Mouse (Mus musculus): Measurements from ENCODE around the gene Gpm6a. TPM values are rescaled to one million over a fixed set of nuclear protein-coding genes. Genes with fewer than 3 reads are reported as not detected.

Gpm6a gene
- polyA plus RNA-seq, 1 experiment from 2014 or later: 651 TPM

DNA sequence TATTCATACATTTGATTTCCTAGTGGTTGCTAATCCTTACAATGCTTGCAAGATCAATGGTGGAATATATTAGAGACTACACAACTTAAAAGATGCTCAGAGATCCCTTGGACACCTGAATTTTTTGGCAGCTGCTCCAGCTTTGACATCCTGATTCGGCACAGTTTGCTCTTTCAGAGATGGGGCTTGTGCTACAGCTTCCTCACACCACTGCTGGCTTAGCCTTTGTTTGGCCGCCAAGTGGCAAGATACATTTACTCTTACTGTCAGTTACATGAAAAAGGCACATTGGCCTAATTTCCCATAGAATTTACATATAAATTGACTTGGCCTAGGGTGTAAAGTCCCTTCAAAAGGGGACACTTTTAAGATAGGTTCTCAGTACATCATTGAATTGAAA lies 32.1 kb downstream of the Gpm6a start:
- Histone ChIP-seq H3K4me2 (ENCODE audit: low read length) (no peak overlapping the region), H3K36me3 (ENCODE audit: control insufficient read depth, insufficient read depth, low read length) (no peaks in the 10 kb centered on the region), H3K27me3 (ENCODE audit: control insufficient read depth, insufficient read depth, low read length) (no peaks in the 10 kb centered on the region), H3K9ac (replicated peaks; ENCODE audit: low read length) (no peak overlapping the region), H3K9me3 (ENCODE audit: control insufficient read depth, low read length) (no peaks in the 10 kb centered on the region), H3K4me1 (ENCODE audit: control insufficient read depth, insufficient read depth, low read length) (peaks cover 15% of the 10 kb centered on the region), H3K4me3 (replicated peaks; ENCODE audit: low read depth, low read length) (no peak overlapping the region), H3K27ac (replicated peaks; ENCODE audit: low read depth, low read length) (no peak overlapping the region)
- DNase-seq (peak; percentile 26), ATAC-seq (ENCODE audit: low FRiP score, low TSS enrichment) (0 out of 2 replicates have a peak, but pooled peaks have one; percentile 27)
- 28% methylated on average over 2 of the region's 2 CpGs for WGBS

DNA sequence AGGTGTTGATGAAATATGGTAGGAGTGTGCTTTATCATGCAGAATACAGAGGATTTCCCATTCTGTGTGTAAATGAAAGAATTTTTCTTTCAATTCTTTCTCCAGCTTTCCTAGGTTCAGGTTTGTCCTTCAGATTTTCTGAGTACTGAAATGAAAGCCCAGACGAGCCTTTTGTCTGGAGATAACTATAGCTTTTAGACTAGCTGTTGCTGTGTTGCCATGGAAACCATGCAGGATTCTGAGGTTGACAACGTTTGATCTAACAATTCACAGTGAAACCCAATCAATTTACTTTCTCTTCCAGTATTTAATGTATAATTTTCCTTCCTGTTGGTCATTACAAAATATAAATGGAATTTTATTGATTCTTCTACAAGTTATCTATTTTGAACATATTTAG lies 34.5 kb downstream of the Gpm6a start:
- no peaks in the 10 kb centered on the region for H3K9me3 ChIP-seq (ENCODE audit: control insufficient read depth, low read length)
- H3K36me3 ChIP-seq (ENCODE audit: control insufficient read depth, insufficient read depth, low read length): no peaks in the 10 kb centered on the region
- ATAC-seq (ENCODE audit: low FRiP score, low TSS enrichment) (no peak), DNase-seq (peak; percentile 89)
- peak overlapping the region; percentile 5; the same call in 1 of the 2 replicates for H3K27ac ChIP-seq (replicated peaks; ENCODE audit: low read depth, low read length)
- WGBS: 0% methylated on average over 2 of the region's 2 CpGs
- no peaks in the 10 kb centered on the region for H3K27me3 ChIP-seq (ENCODE audit: control insufficient read depth, insufficient read depth, low read length)
- no peak overlapping the region for H3K4me3 ChIP-seq (replicated peaks; ENCODE audit: low read depth, low read length)
- H3K4me1 ChIP-seq (ENCODE audit: control insufficient read depth, insufficient read depth, low read length): peaks cover 15% of the 10 kb centered on the region
- peak overlapping the region; percentile 3; the same call in 1 of the 2 replicates for H3K4me2 ChIP-seq (ENCODE audit: low read length)
- H3K9ac ChIP-seq (replicated peaks; ENCODE audit: low read length): no peak overlapping the region

DNA sequence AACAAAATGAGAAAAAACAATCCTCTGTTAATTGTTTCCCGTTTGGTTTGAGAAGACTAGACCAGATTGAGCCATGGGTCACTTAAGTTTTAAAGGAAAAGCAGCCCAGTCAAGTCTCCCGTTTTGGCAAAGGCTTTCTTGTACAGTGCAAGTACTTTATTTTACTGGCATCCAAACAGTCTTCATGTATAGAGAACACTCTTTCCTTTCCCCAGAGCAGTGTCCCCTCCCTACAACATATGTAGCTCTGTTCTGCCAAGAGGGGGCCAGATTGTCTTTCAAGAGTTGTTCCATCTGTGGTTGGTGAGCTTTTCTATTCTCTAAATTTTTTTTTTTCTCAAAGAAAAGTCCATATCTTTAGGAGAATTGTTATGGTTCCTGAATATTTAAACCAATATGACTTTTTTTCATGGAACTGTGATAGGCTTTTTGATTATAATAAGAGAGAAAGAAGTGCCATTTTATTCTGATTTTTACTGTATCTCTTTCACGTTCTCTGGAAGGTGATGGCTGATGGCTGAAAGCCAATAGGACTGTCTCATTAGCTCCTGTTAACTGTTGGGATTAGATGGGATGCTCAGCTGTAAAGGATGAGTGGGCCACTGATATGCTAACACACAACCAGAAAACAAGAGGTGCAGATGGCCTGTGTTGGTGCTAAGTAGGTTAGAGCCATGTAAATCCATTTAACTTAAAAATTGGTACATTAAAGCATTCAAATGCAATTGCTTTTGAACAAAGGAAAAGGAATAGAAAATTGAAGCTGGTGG lies 37.4 kb downstream of the Gpm6a start:
- WGBS: 65% methylated on average over 3 of the region's 3 CpGs
- DNase-seq (peak; percentile 57), ATAC-seq (ENCODE audit: low FRiP score, low TSS enrichment) (peak; percentile 76; the same call in 1 of the 2 replicates)

DNA sequence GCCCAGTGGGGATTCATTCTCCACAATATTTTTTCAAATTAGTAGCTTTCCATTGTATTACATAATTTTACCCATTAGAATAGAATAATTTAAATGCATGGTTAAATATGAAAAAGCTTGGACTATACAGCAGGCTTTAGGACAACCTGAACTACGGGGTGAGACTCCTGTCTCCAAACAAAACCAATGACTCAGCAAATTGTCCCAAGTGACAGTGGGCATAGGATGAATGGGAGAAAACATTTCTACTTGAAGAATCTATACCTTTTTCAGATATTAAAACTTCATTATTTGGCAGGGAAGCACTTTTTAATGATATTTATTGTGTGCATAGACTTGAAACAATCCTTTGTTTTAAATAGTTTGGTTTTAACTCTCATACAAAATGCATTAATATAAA lies 41.0 kb downstream of the Gpm6a start:
- ATAC-seq (ENCODE audit: low FRiP score, low TSS enrichment) (no peak), DNase-seq (no peak)
- no peak overlapping the region for H3K27ac ChIP-seq (replicated peaks; ENCODE audit: low read depth, low read length)
- H3K9me3 ChIP-seq (ENCODE audit: control insufficient read depth, low read length): no peaks in the 10 kb centered on the region
- H3K4me3 ChIP-seq (replicated peaks; ENCODE audit: low read depth, low read length): no peak overlapping the region
- no peaks in the 10 kb centered on the region; the same call in 1 of the 2 replicates for H3K4me1 ChIP-seq (ENCODE audit: control insufficient read depth, insufficient read depth, low read length)
- H3K27me3 ChIP-seq (ENCODE audit: control insufficient read depth, insufficient read depth, low read length): no peaks in the 10 kb centered on the region
- H3K4me2 ChIP-seq (ENCODE audit: low read length): no peak overlapping the region
- H3K9ac ChIP-seq (replicated peaks; ENCODE audit: low read length): no peak overlapping the region
- no peaks in the 10 kb centered on the region for H3K36me3 ChIP-seq (ENCODE audit: control insufficient read depth, insufficient read depth, low read length)
- 85% methylated on average over 1 of the region's 1 CpGs for WGBS

More for the DNA sequence above, 37.4 kb downstream of the Gpm6a start:
- no peaks in the 10 kb centered on the region for H3K9me3 ChIP-seq (ENCODE audit: control insufficient read depth, low read length)
- H3K4me3 ChIP-seq (replicated peaks; ENCODE audit: low read depth, low read length): no peak overlapping the region
- peaks cover 11% of the 10 kb centered on the region for H3K4me1 ChIP-seq (ENCODE audit: control insufficient read depth, insufficient read depth, low read length)
- no peak overlapping the region; the same call in 1 of the 2 replicates for H3K27ac ChIP-seq (replicated peaks; ENCODE audit: low read depth, low read length)
- no peak overlapping the region for H3K9ac ChIP-seq (replicated peaks; ENCODE audit: low read length)
- no peak overlapping the region for H3K4me2 ChIP-seq (ENCODE audit: low read length)
- no peaks in the 10 kb centered on the region for H3K27me3 ChIP-seq (ENCODE audit: control insufficient read depth, insufficient read depth, low read length)
- no peaks in the 10 kb centered on the region for H3K36me3 ChIP-seq (ENCODE audit: control insufficient read depth, insufficient read depth, low read length)

DNA sequence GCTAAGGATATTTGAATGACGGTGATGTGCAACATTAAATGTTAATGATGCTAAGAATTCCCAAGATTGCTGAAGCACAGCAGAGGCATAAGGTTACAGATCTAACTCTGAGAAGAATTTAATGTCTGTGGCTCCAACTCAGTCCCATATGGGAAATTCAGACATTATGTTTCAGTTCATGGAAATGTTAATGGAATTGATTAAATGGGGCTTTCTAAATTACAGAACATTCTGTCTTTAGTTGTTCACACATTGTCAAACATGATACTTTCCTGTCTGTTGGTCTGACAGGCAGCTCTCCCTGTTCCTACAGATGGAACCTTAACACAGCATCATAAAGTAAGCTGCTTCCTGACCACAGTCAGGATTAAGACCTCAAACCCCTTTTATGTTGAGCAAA lies 47.8 kb downstream of the Gpm6a start:
- ATAC-seq (ENCODE audit: low FRiP score, low TSS enrichment): no peak
- H3K4me2 ChIP-seq (ENCODE audit: low read length): no peak overlapping the region
- H3K4me3 ChIP-seq (replicated peaks; ENCODE audit: low read depth, low read length): no peak overlapping the region
- no peak for DNase-seq
- no peak overlapping the region for H3K9ac ChIP-seq (replicated peaks; ENCODE audit: low read length)
- H3K9me3 ChIP-seq (ENCODE audit: control insufficient read depth, low read length): no peaks in the 10 kb centered on the region
- no peaks in the 10 kb centered on the region for H3K27me3 ChIP-seq (ENCODE audit: control insufficient read depth, insufficient read depth, low read length)
- WGBS: 62% methylated on average over 1 of the region's 1 CpGs
- no peak overlapping the region for H3K27ac ChIP-seq (replicated peaks; ENCODE audit: low read depth, low read length)
- 0 out of 2 replicates have a peak, but pooled peaks cover 5% of the 10 kb centered on the region for H3K4me1 ChIP-seq (ENCODE audit: control insufficient read depth, insufficient read depth, low read length)
- no peaks in the 10 kb centered on the region for H3K36me3 ChIP-seq (ENCODE audit: control insufficient read depth, insufficient read depth, low read length)

DNA sequence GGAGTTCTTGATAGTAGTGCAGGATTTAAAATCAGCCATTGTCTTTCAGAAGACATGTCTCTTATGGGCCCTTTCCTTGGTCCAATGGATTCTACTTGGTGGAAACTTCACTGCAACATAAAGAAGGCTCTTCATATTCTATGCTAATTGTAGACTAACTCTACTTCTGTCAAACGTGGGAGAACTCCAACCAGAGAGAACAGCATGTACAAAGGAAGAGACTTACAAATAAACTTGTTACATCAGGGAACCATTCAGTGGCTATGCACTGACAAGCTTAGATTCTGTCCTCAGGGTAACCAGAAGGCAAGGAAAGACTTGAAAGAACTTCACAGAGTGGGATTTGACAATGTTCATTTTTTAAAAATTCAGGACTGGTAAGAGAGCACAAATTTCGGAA lies 48.3 kb downstream of the Gpm6a start:
- H3K4me2 ChIP-seq (ENCODE audit: low read length): no peak overlapping the region
- H3K36me3 ChIP-seq (ENCODE audit: control insufficient read depth, insufficient read depth, low read length): no peaks in the 10 kb centered on the region
- 0 out of 2 replicates have a peak, but pooled peaks cover 5% of the 10 kb centered on the region for H3K4me1 ChIP-seq (ENCODE audit: control insufficient read depth, insufficient read depth, low read length)
- no peaks in the 10 kb centered on the region for H3K9me3 ChIP-seq (ENCODE audit: control insufficient read depth, low read length)
- H3K27me3 ChIP-seq (ENCODE audit: control insufficient read depth, insufficient read depth, low read length): no peaks in the 10 kb centered on the region
- no peak overlapping the region for H3K27ac ChIP-seq (replicated peaks; ENCODE audit: low read depth, low read length)
- H3K4me3 ChIP-seq (replicated peaks; ENCODE audit: low read depth, low read length): no peak overlapping the region
- DNase-seq (no peak), ATAC-seq (ENCODE audit: low FRiP score, low TSS enrichment) (no peak)
- no peak overlapping the region for H3K9ac ChIP-seq (replicated peaks; ENCODE audit: low read length)
- WGBS: 56% methylated on average over 2 of the region's 2 CpGs

DNA sequence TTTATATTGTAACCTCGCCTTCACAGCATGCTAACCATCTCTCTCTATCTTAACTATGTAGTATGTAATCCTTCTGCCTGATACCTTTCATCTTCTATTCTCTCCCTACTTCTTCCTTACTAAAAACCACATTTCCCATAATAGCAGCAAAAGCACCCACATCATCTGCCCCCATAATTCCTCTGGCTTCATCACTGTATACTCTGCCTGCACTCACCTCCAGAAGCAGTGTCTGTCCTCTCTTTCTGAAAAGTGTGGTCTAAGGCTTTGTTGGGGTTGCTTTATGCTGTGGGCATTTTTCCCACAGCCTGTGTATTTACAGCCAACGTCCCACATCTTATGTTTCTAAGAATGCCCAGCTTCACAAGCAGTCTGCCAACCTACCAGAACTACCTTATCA lies 57.6 kb downstream of the Gpm6a start:
- H3K27me3 ChIP-seq (ENCODE audit: control insufficient read depth, insufficient read depth, low read length): no peaks in the 10 kb centered on the region
- 0 out of 2 replicates have a peak, but pooled peaks cover 12% of the 10 kb centered on the region for H3K4me1 ChIP-seq (ENCODE audit: control insufficient read depth, insufficient read depth, low read length)
- 63% methylated on average over 2 of the region's 2 CpGs for WGBS
- H3K9ac ChIP-seq (replicated peaks; ENCODE audit: low read length): no peak overlapping the region
- H3K27ac ChIP-seq (replicated peaks; ENCODE audit: low read depth, low read length): no peak overlapping the region
- no peak overlapping the region for H3K4me2 ChIP-seq (ENCODE audit: low read length)
- H3K4me3 ChIP-seq (replicated peaks; ENCODE audit: low read depth, low read length): no peak overlapping the region
- ATAC-seq (ENCODE audit: low FRiP score, low TSS enrichment): no peak
- H3K36me3 ChIP-seq (ENCODE audit: control insufficient read depth, insufficient read depth, low read length): no peaks in the 10 kb centered on the region
- no peaks in the 10 kb centered on the region for H3K9me3 ChIP-seq (ENCODE audit: control insufficient read depth, low read length)
- DNase-seq: no peak

DNA sequence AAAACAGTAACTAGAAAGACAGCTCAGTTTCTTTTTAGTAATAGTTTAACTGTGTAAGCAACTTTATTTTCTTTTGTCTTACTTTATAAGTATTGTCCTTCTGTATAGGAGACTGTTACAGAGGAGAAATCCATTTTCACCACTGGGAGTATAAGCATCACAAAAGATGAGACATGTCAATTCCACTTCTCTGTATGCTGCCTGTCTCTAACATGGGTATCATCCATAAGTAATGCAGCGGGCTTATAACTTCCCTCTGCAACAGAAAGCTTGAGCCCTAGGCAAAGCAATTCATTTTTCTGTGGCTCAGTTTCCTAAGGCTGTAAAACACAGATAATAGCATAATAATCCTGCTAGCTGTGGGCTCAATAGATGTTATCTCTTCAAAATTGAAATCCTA lies 62.4 kb downstream of the Gpm6a start:
- H3K9ac ChIP-seq (replicated peaks; ENCODE audit: low read length): no peak overlapping the region
- H3K4me3 ChIP-seq (replicated peaks; ENCODE audit: low read depth, low read length): no peak overlapping the region
- no peaks in the 10 kb centered on the region for H3K36me3 ChIP-seq (ENCODE audit: control insufficient read depth, insufficient read depth, low read length)
- 0 out of 2 replicates have a peak, but pooled peaks cover 12% of the 10 kb centered on the region for H3K4me1 ChIP-seq (ENCODE audit: control insufficient read depth, insufficient read depth, low read length)
- ATAC-seq (ENCODE audit: low FRiP score, low TSS enrichment) (peak; percentile 43; the same call in 1 of the 2 replicates), DNase-seq (peak; percentile 42)
- WGBS: 45% methylated on average over 1 of the region's 1 CpGs
- no peaks in the 10 kb centered on the region for H3K27me3 ChIP-seq (ENCODE audit: control insufficient read depth, insufficient read depth, low read length)
- H3K4me2 ChIP-seq (ENCODE audit: low read length): no peak overlapping the region
- no peaks in the 10 kb centered on the region for H3K9me3 ChIP-seq (ENCODE audit: control insufficient read depth, low read length)
- H3K27ac ChIP-seq (replicated peaks; ENCODE audit: low read depth, low read length): 0 out of 2 replicates have a peak overlapping the region, but pooled peaks have one; percentile 20

Measured in midbrain, embryonic 14.5 days (tissue).